Mouse (Mus musculus) inflammation-experienced regulatory T-cells, adult 6 months (primary cell): Measurements from ENCODE around the gene Mrgpre. TPM values are rescaled to one million over a fixed set of nuclear protein-coding genes. Genes with fewer than 3 reads are reported as not detected.

Experiments used
- ATAC-seq: one replicate; pipeline ENCODE4 v1.8.0; 2017
- polyA plus RNA-seq, 3 experiments: library from polyadenylated mRNA; unstranded; fragments of 100-300 nt; shearing (Covaris generic); gene quantifications; one replicate each; pipeline ENCODE4 v1.2.1; 2017

Gene Mrgpre
- polyA plus RNA-seq, 3 experiments from 2014 or later: 3.9 to 6.4 (median 4.2) TPM

- no peak for ATAC-seq
Observed at GRCm38 (mm10) chr7:143738194-143738593, 46.1 kb downstream of the Mrgpre start.

- ATAC-seq: no peak
Observed at GRCm38 (mm10) chr7:143733746-143734145, 50.6 kb downstream of the Mrgpre start.

GRCm38 (mm10) chr7:143729886-143730285 lies 54.4 kb downstream of the Mrgpre start:
- no peak for ATAC-seq

Other genes with a start within 250 kb of the Mrgpre start
- gene Nap1l4, start 235.4 kb downstream of the Mrgpre start, polyA plus RNA-seq: 100 to 1,000 TPM; 258 to 310 (median 262) TPM
- gene Cars, start 184.4 kb downstream of the Mrgpre start, polyA plus RNA-seq: 10 to 100 TPM; 29.9 to 40.2 (median 31.2) TPM
- gene Tnfrsf26, start 155.8 kb downstream of the Mrgpre start, polyA plus RNA-seq: 100 to 1,000 TPM in 2 of 3 experiments, 10 to 100 TPM in 1; 73.7 to 122 (median 117) TPM
- 10 to 100 TPM in 2 of 3 experiments, 1 to 10 TPM in 1; 6.9 to 21.9 (median 16.0) TPM for gene Tnfrsf22, start 134.8 kb downstream of the Mrgpre start, polyA plus RNA-seq
- gene Tnfrsf23, start 98.6 kb downstream of the Mrgpre start, polyA plus RNA-seq: 1 to 10 TPM; 3.3 to 5.0 (median 4.4) TPM
- 10 to 100 TPM; 19.0 to 34.0 (median 31.8) TPM for gene Osbpl5, start 27.5 kb downstream of the Mrgpre start, polyA plus RNA-seq
- not detected for gene Mrgprg, start 17.5 kb downstream of the Mrgpre start, polyA plus RNA-seq
- gene Nadsyn1, start 38.3 kb upstream of the Mrgpre start, polyA plus RNA-seq: 10 to 100 TPM; 15.0 to 20.2 (median 20.2) TPM
- 10 to 100 TPM; 37.5 to 57.8 (median 41.0) TPM for gene Dhcr7, start 38.6 kb upstream of the Mrgpre start, polyA plus RNA-seq
- gene Gm498, start 82.3 kb upstream of the Mrgpre start, polyA plus RNA-seq: not detected
- gene Shank2, start 217.4 kb upstream of the Mrgpre start, polyA plus RNA-seq: not detected